Mouse (Mus musculus) MEL-GATA-1-ER (cell line): Measurements from ENCODE around the gene Gm20388.

Source experiments
- DNase-seq: peaks from one replicate; pipeline ENCODE4 v3.0.0-alpha.2; 2012; ENCODE audit warnings: low read depth; ENCODE audit errors: extremely low read depth

The Gm20388 gene

DNA sequence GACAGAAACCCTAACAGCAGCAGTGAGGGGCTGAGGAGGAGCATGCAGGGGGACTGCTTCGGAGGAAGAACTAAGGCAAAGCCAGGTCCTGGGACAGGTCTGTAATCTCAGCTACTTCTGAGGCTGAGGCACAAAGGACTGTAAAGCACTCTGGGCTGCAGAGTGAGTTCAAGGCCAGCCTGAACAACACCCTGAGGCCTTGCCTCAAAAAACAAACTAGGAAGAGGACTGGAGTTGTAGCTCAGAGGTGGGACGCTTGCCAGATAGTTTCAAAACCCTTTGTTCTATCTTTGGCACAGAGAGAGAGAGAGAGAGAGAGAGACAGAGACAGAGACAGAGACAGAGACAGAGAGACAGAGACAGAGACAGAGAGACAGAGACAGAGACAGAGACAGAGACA is 1942.9 kb downstream of the Gm20388 start:
- no peak for DNase-seq

GRCm38 (mm10) chr8:121856071-121856746 is 1945.6 kb downstream of the Gm20388 start:
- DNase-seq, result no peak

DNA sequence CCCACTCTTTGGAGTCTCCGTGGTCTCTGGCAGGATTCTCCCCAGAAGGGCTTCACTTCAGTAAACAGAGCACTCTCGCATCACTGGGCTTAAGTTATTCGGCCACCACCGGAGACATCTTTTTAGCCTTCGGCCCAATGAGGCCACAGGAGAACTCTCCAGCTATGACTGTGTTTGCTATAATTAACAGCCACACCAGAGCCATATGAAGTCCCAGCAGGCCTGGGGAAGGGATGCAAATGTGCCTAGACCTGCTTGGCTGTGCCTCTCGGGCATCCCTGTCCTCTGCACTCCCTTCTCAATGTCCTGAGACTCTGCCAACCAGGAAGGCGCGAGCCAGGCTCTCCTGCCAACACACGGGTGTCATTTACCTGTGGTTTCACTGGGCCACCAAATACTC is 1946.7 kb downstream of the Gm20388 start:
- DNase-seq, result no peak

DNA sequence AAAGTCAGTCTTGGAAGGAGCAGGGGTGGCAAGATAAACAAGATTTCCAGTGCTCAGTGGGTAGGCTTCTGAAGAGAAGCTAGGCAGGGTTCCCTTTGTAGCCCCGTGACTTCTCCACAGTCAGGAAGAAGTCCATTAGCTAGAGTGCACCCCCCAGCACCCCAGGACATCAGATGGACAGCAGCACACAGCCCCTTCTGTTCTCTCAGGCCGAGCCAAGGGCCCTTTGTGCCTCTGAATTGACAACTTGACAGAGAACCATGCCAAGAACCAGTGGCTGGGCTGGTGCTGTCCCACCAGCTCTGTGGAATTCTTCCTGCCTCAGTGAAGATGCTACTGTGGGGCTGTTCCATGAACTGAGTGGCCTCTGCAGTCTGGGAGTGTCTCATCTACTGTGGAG is 1947.1 kb downstream of the Gm20388 start:
- no peak for DNase-seq

DNA sequence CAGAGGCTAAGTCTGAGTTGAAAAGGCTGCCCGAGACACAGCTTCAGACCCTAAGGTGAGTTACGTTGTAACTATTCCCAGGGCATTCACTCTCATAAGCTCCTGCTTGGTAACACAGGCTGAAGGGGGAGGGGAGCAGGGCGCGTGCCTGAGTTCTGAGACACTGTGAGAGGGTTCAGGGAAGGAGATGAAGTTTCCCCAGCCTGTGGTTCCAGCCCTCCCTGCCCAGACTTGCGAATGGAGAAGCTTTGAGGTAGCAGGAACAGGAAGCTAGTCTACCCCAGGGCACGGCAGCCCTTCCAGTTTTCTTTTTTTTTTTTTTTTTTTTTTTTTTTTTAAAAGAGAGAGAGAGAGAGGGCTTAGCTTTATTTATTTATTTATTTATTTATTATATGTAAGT is 1950.6 kb downstream of the Gm20388 start:
- no peak for DNase-seq

DNA sequence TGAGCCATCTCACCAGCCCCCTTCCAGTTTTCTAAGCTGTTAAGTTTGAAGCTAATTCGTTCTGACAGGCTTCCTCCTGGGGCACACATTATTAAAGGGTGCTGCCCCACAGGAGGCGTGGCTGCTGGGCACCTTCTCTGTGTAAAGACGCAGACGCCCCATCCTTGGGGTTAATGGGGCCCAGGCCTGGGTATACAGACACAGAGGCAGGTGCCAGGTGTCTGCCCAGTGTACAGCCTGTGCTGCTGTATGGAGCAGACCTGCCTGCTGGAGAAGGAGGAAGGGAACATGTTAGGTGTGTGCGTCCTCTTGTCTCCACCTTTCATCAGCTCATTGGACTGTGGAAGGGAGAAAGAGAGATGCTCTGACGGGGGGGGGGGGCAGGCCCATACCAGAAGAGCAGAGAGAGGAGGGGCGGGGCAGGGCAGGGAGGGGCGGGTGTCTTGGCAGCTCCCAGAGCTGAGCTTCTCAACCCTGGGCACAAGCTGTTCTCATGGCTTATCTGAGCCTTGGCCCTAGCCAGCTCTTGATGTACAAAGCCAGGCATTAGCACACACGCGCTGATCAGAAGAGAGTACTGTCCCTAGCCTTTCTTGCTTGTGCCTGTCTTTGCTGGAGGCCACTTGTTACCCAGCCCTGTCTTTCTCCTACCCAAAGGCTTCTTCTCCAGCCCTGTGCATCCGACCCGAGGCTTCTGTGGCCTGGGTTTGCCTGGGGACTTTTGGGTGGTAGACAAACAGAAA is 1951.3 kb downstream of the Gm20388 start:
- DNase-seq, result no peak

- no peak for DNase-seq
Measured at GRCm38 (mm10) chr8:121865356-121865755, 1954.7 kb downstream of the Gm20388 start.

GRCm38 (mm10) chr8:121868196-121868595 is 1957.6 kb downstream of the Gm20388 start:
- DNase-seq, result no peak

- DNase-seq, result no peak
Measured at GRCm38 (mm10) chr8:121868896-121869295, 1958.3 kb downstream of the Gm20388 start.

DNA sequence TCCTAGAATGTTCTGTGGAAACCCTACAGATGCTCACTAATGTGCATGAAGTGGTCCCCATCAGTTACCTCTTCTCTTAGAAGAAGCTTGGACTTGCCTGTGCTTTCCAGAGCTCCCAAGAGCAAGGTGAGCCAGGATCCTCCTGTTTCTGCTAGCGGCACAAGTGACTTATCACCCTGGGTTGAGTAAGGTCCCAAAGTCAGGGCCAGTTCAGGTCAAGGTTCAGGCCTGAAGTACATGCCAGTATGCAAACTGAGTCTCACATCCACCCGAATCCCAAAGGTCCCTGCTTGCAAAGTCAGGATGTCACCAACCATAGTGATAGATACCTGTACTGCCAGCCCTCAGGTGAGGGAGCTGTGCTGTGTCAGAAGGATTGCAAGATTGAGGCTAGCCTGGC is 1959.5 kb downstream of the Gm20388 start:
- no peak for DNase-seq

DNA sequence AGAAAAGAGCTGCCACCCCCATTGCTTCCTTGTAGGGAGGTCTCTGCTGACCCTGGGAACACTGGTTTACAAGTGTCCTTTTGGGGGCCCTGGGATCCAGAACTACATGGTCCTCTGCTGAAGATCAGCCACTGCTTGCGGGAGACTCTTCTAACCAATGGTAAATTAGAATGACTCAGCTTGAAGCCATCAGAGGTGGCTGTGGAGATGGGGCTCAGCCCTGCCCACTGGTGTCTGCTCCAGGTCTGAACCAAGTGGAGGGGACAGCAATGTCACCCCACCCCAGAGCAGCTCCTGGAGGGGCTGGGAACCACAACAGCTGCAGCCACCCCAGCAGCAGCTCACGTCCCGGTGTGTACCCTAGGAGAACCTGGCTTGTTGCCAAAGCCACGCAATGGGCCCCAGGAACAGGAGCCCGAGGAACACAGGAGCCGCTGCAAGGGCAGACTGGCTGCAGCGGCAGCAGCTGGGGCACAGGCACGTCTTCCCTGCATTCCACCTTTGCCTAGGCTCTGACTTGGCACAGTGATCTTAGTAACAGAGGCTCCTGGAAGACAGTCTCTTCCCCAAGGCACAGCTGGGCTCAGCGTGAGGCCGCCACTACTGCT is 1961.3 kb downstream of the Gm20388 start:
- no peak for DNase-seq

GRCm38 (mm10) chr8:121874031-121874430 is 1963.4 kb downstream of the Gm20388 start:
- DNase-seq, result no peak

DNA sequence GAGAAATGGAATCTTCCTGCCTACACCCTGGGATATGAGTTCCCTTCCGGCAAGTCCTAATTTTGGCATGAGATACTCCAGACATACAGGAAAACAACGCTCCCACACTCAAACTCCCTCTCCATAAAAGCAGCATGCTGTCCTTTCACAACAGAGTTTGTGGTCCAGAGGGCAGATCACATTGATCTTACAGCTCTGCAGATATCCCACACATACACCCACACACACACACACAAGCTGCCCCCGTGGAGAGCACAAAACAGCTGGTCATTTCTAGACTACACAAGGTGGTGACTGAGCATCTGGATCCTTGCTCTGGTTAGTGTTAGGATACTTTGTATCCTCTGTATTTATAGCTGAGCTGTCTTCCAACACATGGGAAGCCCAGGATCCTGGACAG is 1964.4 kb downstream of the Gm20388 start:
- DNase-seq, result no peak

DNA sequence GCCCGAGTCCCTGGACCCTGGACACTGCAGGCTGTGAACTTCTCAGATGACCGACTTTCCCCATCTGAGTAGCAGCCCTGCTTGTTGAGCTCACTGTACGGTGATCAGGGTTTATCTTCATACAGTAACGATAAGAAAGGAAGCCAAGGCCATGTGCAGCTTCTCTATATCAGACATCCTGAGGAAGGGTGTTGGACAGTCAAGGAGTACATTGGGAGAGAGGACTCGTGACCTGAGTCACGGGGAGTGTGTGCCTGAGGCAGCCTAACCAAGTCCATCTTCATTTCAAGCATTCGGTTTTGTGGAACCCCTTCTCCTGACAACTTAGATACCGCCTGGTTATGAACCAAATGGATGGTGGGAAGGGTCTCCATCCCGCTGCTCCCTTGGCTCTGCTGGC is 1964.9 kb downstream of the Gm20388 start:
- DNase-seq, result no peak

DNA sequence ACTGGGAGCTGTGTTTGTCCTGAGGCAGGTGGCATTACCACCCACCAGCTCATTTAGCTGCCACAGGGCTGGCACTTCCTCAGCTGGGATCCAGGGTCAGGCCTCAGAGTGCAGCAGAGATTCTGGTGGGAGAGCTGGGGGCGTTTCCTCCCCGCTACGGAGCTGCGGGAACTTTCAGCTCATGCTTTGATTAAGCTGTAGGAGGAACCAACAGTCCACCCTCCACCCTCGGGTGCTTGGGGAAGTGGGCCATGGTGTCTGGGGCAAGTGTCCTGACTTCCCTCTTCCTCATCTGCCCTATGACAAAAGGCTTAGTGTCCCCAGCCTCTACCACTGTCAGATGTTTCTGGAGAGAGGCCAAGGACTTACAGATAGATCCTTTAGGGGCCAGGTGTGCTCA is 1966.6 kb downstream of the Gm20388 start:
- DNase-seq, result no peak

- DNase-seq, result no peak
Measured at GRCm38 (mm10) chr8:121877828-121878480, 1967.3 kb downstream of the Gm20388 start.

DNA sequence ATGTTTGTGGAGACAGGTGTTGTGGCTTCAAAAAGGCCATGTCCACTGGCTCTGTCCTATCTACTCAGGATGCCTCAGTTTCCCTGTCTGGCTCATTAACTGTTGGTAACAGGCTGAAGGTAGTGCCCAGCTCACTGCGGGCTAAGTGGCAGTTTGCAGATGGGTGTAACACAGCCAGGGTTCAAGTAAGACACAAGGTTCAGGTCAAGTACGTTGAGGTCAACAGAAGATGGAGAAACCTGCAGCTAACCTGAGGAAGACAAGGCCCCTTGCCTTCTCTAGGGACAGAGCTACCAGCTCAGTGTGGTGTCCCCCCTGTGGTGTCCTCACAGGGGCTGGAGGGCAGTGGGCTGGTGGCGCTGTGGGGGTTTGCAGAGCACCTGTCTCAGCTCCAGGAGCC is 1969.1 kb downstream of the Gm20388 start:
- DNase-seq, result no peak

DNA sequence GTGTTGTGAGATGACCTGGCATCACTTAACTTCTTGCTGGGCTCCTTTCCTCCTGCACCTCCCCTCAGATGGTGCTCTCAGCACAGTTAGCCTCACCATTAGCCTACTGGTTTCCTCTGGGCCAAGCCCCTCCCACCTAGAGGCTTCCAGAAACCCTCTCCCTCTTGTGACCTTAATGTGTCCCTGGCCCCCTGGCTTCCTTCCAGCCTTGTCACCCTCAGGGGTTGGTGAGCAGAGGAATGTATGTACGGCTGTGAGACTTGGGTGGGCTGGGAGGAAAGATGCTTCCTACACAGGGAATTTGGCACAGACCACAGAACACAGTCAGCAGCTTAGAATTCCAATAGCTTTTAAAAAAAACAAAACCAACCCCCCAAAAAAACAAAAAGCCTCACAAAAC is 1970.2 kb downstream of the Gm20388 start:
- no peak for DNase-seq

DNA sequence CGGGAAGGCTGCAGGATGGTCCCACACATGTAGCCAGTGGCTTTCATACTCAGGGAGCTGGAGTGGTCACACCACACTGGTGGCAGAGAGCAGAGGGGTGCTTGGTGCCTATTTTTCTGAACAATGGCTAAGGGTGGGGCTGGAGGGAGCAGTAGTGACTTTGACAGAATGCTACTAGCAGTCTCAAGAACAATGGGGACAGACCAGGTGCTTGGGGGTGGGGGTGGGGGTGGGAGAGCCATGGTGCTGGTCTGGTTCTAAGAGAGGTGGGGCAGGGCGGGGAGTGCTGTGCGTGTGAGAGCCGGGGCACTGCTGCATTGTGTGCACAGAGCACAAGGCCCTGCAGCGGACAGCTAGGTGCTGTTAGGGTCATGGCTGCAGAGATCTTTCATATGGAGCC is 1971.3 kb downstream of the Gm20388 start:
- no peak for DNase-seq

DNA sequence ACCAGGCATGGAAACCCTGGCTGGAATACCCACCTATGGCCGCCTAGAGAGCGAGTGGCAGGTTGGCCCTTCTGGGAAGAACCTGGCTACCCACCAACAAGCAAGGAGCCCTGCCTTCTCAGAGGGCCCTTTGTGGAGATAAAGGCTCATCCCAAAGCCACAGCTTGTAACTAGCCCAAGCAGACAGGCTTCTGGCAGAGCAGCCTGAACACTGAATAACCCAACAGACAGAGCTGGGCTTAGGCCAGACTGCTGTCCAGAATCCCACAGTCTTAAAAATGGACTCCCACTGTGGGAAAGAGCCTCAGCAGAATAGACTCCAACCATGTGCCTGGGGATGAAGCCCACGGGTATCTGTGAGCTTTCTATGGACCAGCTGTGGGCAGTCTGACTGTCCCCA is 1973.5 kb downstream of the Gm20388 start:
- DNase-seq, result no peak

- no peak for DNase-seq
Measured at GRCm38 (mm10) chr8:121885001-121885400, 1974.4 kb downstream of the Gm20388 start.

- no peak for DNase-seq
Measured at GRCm38 (mm10) chr8:121885433-121885832, 1974.8 kb downstream of the Gm20388 start.
